Mouse (Mus musculus) right cerebral cortex, postnatal 36 days (tissue): ENCODE measurements around the gene Atp8a1.

Experiments
- DNase-seq, 2 experiments: peaks; one replicate each; pipeline ENCODE4 v3.0.0; 2022; ENCODE audit warnings: low spot score in 2 of 2, mixed read lengths in 1 of 2

The Atp8a1 gene

DNA sequence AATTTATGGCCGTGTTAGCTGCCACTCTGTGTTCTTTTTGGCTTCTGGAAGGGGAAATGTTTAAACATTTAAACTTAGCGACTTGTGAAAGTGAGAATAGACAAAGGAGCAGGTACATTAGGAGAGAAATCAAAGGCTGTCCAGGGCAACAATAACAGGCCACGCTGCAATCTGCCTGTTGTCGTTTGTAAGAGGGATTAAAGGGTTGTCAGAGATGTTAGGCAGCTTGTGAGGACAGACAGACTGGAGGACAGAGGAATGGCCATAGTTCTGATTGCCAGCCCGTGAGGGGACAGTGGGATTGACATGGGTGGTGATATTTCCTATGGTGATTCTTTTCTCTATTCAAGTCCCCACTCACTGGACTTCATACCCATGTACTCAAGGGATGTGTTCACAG lies 161.8 kb downstream of the Atp8a1 start:
- DNase-seq = no peak

DNA sequence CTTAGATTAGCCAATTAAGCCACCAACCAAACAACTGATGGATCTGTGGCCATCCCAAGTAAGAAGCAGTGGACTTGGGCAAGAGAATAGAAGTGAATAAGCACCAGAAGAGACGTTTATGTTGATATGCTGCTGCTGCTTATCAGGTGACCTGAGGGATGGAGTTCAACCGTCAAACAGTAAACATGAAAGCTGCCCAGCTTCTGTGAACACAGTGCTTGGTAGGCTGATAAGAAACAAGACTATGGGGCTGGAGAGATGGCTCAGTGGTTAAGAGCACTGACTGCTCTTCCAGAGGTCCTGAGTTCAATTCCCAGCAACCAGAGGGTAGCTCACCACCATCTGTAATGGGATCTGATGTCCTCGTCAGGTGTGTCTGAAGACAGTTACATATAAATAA lies 168.4 kb downstream of the Atp8a1 start:
- DNase-seq = no peak

DNA sequence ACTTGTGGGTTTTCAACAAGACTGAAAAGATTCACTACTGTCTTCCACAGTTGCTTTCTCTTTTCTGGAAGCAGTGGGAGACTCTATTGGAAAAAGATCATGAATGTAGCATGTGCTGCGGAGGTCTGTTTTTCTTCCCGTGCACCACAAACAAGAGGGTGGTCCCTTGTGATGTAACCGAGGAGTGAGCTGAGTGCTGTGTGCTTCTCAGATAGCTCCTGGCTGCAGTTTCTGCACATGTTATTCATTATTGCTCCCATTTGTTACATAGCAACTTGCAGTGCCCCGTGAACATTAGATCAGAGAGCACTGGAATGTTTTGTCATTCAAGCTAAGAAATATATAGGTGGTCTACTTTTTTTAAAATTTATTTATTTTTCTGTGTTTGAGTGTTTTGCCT lies 174.2 kb downstream of the Atp8a1 start:
- DNase-seq = no peak

DNA sequence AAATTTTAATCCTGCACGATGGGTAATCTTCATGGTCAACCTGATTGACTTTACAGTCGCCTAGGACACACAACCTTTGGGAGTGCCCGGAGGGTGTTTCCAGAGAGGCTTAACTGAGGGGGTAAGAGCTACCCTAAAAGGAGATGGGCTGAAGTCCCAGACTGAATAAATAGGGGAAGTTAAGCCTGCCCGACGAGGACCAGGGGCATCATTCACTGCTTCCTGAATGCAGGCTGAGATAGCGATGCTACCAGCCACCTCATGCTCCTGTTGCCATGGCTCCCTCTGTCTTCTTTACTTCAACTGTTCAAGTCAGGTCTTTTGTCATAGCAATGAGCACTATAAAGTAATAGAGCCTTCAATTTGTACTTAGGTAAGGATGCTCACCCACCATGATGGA lies 177.1 kb downstream of the Atp8a1 start:
- DNase-seq = no peak

DNA sequence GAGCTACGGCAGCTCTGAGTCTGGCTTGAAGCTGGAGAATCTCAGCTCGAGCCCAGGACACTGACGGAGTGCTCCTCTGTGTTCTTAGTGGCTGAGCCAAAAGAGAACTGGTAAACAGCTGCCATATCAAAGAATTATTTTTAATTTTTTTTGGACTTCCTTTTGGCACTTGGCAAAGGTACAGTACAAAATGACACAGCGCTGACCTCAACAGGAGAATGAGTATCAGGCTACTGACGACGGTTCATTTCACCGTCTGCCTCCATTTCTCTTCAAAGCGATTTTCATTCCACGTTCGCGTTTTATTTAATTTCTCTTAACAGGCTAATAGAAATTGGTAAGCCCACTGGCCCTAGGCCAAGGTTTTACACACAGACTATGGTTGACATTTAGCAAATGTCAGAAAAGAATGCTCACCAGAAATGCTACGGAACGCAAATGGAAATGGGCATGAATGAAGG lies 177.8 kb downstream of the Atp8a1 start:
- DNase-seq = no peak

DNA sequence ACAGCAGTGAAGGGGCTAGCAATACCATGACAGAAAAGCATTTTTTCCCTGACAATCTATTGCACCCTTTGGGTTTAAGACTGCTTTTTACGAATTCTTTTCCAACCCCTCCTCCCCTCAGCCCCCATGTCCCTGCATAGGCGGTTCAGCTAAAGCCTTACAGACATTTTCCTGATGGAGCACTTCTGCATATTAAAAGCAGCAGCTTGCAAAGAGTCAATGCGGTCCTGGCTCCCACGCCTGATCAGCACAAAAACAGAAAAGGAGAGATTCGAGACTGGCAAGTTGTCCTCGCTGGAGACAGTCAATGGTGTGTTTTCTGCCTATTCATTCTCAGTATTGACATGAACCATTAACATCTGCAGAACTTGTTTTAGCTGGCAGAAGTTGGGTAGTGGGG lies 184.5 kb downstream of the Atp8a1 start:
- DNase-seq = no peak

DNA sequence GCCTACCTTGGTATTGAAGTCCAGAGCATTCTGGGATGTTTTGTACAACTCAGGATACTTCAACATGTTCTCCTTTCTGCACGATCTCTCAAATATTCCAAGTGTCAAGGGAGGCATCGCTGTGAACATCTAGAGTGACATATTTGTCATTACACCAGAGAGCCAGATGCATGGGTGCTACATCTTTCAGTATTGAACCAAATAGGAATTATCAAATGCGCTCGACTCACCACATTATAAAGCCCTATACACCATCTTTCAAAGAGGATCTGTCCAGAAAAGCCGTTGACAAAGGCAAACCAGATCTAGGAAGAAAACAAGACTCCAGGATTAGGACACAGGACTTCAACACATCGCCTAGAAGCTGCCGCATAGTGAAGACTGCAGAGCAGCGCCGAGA lies 187.4 kb downstream of the Atp8a1 start:
- no peak for DNase-seq

DNA sequence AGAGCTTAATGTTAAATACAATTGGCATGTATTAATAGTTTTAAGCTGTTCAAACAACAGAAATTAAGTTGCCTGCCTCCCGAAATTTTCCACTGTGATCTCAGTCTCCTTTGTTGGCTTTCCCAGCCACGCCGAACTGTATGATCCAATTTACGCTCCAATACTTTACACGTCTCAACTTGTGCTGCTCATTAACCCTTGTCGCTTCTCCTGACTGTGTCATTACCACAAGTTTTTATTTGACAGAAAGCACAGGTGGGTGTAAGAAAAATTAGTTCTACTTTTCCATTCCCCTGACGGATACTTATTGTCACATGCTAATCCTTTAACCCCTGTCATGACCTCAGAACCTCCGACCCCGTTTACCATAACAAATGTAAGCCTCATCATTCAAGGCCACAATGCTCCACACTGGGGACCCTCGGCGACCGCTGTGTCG lies 190.4 kb downstream of the Atp8a1 start:
- no peak for DNase-seq

DNA sequence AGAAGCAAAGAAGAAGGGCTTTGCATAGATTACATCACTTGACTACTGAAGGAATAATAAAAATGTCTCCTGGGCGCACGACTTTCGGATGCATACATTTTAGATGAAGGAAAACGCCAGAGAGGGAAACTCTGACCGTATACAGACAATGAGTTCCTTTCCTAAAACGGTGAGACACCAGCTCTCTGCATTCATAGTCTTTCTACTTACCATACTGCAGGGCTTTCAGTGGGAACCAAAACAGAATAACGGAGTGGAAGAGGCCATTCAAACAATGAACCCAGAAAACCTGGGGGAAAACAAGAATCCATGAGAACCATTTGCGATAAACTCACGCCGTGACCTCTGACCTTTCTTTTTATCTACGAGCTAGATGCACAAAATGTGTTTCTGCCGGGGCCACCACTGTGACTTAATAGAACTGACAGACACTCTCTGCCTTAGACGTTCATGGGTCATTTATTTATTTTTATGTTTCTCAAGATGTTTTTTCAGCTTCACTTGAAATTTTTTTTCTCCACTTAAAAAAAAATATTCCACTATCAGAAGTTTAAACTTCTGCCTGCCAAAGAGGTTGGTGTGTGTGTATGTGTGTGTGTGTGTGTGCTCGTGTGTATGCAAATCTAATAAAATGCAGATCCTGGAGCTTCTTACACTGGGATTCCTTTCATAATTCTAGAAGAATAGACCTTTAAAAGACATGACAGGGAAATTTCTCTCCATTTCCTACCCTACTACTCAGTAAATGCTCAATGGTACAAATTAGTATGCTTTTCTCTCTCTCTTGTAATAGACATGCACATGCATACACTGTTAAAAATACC lies 191.3 kb downstream of the Atp8a1 start:
- no peak for DNase-seq

DNA sequence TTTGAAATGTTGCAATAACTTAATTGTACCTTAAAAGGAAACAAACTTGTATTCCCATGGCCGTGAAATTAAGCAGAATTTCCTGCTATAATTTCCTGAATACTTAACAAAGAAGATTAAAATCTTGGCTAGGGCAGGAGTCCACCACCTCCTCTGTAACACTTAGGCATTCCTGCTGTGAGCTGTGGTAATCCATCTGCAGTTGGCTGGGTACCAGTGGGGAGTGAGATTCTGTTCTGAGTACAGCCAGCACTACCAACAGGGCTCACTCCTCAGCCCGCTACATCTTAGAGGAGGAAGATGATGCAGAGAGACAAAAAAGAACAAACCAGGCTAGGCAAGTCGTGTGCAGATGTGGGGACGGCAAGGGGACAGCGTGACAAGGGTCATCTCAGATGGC lies 192.7 kb downstream of the Atp8a1 start:
- no peak for DNase-seq

DNA sequence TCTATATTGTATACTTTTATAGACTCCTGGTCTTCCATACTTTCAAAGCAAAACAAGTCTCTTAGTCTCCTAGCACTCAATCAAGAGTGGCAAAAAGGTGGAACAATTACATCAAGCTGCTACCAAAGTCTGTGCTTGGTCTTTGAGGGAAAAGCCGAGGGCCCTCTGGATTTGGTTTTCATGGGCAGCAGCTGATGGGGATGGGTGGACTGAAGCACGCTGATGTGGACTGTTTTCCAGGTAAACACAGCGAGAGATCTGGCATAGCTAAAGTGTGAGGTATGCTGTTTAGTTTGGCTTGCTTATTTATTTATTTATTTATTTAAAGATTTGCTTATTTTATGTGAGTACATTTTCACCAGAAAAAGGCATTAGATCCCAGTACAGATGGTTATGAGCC lies 193.7 kb downstream of the Atp8a1 start:
- DNase-seq = no peak

DNA sequence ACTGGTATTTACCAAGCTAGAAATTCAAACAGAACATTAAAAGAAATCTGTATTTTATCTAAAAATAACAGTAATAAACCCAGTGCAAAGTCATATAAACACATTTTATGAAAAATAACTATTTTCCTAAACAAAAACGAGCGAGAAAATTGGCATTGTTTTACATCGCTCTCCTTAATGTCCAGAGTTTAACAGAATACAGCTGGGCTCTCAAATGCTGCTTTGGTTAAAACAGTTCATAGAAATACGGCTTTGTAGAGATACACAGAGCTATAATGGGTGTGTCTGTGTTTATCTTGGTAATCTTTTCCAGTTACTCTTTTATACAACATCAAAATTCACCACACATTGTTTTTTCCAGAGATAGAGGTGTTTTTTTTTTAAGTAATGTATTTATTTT lies 194.8 kb downstream of the Atp8a1 start:
- DNase-seq = no peak

DNA sequence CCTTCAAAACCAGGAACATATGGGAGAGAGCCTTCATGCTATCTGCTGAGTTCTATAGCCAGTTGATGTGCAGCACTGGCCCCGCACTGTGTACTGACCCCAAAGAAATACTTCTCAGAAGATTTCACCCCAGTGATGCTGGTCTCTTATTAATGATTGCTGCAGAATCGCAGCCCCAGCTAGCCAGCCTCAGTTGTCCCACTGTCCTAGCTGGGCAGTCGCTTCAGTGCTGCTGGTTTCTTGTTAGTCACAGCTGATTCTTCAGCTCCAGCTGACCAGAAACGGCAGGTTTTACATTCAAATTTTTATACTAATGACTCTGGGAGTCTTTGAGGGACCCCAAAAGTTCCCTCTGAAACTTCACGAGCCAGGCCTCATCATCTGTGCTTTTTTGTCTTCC lies 197.2 kb downstream of the Atp8a1 start:
- DNase-seq = no peak

DNA sequence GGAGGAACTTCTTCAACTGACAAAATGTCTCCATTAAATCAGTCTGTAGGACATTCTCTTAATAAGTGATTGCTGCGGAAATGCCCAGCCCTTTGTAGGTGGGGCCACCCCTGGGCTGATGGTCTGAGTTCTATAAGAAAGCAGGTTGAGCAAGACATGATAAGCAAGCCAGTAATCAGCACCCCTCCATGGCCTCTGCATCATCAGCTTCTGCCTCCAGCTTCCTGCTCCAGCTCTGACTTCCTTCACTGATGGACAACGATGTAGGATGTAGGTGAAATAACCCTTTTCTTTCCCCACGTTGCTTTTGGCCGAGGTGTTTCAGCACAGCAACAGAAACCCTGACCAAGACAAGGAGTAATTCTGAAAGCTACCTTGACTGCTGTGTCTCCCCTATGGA lies 198.1 kb downstream of the Atp8a1 start:
- DNase-seq = no peak

DNA sequence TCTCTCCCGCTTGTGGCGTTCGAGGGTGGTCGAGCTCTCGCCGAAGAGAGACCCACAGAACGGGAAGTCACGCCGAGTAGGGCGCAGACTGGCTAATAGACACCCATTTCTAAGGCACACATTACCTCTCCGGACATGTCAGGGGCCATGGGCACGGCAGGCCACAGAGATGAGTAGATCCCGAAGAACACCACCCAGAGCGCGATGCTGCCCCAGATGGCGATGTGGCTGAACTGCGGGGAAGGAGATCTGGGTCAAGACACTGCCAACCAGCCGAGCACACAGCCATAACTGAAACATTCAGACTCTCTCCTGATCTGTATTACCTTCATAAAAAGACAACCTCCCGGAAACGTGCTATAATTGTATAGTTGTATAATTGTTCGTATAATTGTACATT lies 199.7 kb downstream of the Atp8a1 start:
- DNase-seq = no peak

DNA sequence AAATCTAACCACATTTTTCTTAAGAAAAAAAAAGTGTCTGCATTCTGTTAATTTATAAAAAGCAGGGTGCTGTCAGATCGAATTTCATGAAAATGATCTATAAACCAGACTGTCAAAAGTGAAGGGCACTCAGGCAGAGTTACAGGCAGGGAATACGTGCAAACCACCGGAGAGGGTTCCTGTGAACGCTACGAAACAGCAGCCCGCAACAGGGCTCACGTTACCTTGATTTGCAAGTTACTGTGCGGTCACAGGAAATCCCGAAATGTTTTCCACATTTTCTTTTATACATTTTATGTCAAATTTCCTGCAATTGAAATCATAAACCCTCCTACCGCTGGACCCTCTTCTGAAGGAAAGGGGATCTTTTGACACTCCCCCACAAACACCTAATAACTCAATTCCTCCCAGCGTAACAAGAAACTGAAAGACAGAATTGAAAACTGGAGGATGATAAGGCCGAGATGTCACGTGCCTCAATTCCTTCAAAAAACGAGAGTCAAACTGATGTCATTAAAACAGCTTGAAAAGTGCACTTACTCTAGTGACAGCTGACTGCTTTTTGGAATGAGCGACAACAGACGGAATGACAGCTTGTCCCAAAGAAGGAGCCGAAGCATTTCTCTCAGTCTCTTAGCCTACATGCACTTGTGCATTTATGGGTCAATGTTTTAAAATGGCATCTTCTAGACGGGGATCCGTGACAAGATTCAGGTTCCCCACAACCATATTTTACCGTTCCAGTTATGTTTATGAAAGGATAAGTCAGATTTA lies 200.3 kb downstream of the Atp8a1 start:
- DNase-seq = no peak

DNA sequence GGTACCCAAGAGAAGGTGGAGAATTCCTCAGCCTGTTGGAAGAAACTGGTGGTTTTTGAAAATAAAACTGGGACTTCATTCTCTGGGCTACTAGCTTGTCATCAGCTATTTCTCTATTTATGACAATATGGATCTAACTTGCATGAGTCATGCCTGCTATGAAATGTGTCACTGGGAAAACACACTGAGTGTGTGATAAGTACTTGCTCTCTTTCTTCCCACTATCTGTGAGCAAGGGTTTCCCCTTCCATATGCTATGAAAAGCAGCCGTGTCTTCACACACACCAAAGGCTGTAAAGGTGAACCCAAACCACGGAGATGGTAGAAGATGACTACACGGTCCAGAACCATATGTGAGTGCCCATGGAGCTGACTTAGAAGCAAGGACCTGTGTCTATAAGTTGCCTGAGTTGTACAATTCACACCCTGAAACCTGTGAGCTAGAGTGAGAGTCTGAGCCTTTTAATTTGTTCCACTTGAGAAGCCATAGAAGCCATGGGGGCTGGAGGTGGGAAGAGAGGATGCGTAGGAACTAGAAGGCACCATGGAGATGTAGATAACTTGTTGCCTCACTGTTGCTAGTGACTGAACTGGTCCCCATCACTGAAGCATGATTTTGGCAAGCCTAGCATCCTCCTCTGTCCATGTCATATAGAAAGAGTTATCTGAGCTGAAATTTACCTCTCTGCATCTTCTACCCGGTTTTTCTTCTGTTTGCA lies 203.5 kb downstream of the Atp8a1 start:
- peak in 1 of 2 experiments; percentile 19 for DNase-seq

DNA sequence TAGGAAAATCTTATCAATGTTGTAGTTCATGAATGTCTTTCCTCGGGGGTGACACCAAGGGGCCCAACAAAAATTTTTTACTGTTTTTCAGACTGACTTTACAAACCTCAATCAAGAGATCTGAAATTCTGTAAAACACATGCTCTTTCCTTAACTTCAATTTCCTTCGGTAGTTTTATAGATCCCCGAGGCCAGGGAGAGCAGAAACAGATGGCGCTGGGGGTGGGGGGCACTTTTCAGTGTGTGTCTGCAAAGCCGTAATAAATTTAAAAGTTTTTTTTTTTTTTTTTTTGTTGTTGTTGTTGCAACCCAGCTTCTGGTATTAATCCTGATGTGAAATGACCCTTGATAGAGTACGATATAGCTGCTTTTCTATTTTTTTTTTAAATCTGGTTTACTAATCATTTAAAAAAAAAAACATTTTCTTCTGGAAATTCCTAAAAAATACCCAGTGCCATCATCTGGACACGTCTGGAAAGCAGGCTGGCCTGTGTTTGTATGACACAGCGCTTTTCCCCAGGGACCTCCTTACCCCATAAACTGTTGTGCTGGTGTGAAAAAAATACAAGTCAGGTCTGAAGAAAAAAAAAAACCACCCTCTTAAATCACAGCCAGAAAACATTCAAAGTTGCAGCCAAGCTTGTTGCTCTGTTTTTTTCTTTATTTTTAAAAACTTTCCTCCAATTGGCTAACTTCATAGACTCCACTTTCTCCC lies 205.7 kb downstream of the Atp8a1 start:
- no peak for DNase-seq

DNA sequence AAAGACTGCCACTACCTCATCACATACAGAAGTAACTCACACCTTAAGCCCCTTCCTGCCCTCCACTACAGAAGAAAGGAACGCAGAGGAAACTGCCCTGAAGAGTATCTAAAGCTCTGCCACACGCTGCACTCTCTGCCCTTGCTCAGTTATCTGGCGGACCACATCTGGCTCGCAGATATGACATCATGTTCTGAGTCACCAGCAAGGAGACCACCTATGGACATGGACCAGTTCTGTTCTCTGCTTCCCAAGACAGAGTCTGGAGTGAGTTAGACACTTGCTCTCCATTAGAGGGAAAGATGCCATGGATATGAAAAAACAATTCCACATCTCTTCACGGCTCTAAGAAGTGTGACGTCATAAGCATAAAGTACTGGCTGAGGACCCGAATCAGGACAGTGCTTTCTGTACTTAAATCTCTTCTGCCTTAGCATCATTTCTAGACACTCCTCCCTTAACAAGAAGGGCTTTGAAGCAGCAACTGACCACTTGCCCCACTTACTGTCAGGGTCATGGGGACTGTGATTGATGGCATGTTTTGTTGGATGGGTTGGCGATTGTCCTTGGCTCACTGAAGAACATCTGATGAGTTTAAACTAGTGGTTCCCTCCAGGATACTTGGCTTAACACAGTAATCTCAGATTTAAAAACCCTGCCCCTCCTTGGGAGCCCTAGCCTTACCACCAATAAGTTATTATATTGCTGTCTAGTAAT lies 206.5 kb downstream of the Atp8a1 start:
- no peak for DNase-seq

DNA sequence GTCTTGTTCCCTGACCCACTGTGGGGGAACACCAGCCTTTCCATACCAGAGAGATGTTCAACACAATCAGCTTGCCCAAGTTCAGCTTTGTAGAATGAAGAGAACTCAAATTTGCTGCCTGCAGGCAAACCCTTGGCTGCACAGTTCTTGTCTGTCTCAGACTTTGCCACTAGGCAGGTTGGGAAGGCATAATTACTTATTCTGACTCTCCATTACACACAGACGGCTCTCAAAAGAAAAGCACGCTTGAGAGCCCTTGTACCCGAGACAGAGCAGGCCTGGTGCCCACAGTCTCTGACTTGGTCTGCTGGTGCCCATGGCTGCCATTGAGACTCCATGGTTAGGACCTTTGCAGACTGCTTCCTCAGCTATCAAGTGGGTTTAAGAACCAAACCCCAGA lies 212.9 kb downstream of the Atp8a1 start:
- DNase-seq = no peak

DNA sequence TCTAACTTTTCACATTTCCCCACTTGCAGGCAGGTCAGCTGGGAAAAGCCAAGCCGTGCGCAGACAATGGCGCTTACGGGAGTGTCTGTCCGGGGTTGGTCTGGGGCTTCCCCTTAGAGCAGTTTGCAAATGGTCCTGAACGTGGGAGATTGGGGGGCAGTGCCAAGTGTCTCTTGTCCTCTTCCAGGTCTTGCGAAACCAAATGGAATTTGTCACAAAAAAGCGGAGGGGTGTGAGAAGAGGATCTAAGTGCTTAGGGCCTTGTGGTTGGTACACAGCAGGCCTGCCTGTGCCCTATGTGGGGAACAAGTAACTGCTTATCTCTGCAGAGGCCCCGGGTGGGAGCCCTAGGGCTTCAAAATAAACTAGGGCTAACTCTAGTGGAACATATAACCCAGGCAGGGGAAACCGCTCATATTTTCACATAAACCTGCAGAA lies 213.4 kb downstream of the Atp8a1 start:
- DNase-seq = no peak
